Mouse (Mus musculus) myocyte (in vitro differentiated cells): ENCODE data around the gene Bmpr1a. TPM values are rescaled to one million over a fixed set of nuclear protein-coding genes. Genes with fewer than 3 reads are reported as not detected.

Experiments
- H3K27me3 ChIP-seq: one replicate; pipeline ENCODE4 v1.6.1; 2011; ENCODE audit not compliant: control insufficient read depth, insufficient read depth, insufficient read length
- H3K36me3 ChIP-seq: one replicate; pipeline ENCODE4 v1.6.1; 2011; ENCODE audit not compliant: control insufficient read depth, insufficient read depth
- H3K4me2 ChIP-seq: one replicate; pipeline ENCODE4 v1.6.1; 2011; ENCODE audit warnings: low read depth, control low read depth
- H3K4me3 ChIP-seq: one replicate; pipeline ENCODE4 v1.5.1; 2011; ENCODE audit warnings: mild to moderate bottlenecking, control low read depth, moderate library complexity
- H3K79me2 ChIP-seq: one replicate; pipeline ENCODE4 v1.6.1; 2011; ENCODE audit not compliant: control insufficient read depth, insufficient read depth
- H3ac ChIP-seq: one replicate; pipeline ENCODE4 v1.6.1; 2011; ENCODE audit not compliant: control insufficient read depth, insufficient read length
- CEBPB ChIP-seq: IDR thresholded peaks from 2 replicates; pipeline ENCODE4 v1.6.1; 2011; ENCODE audit warnings: mild to moderate bottlenecking, moderate library complexity; ENCODE audit not compliant: poor library complexity, insufficient read depth, severe bottlenecking
- E2F4 ChIP-seq: IDR thresholded peaks from one replicate; pipeline ENCODE4 v1.6.1; 2011; ENCODE audit warnings: mild to moderate bottlenecking, control low read depth, moderate library complexity; ENCODE audit not compliant: insufficient read depth
- MAX ChIP-seq: IDR thresholded peaks from one replicate; pipeline ENCODE4 v1.6.1; 2011; ENCODE audit warnings: low read depth, mild to moderate bottlenecking, control low read depth
- MYOD1 ChIP-seq, 3 experiments: IDR thresholded peaks; one replicate each; pipeline ENCODE4 v1.6.1; 2011; ENCODE audit warnings: control low read depth in 2 of 3, low read depth in 2 of 3, mild to moderate bottlenecking in 2 of 3, moderate library complexity in 1 of 3; ENCODE audit not compliant: insufficient read length in 2 of 3, control insufficient read depth in 1 of 3
- MYOG ChIP-seq, 3 experiments: IDR thresholded peaks; one replicate each; pipeline ENCODE4 v1.6.1; 2011; ENCODE audit warnings: control low read depth in 2 of 3, low read depth in 2 of 3, mild to moderate bottlenecking in 2 of 3; ENCODE audit not compliant: insufficient read length in 2 of 3, control insufficient read depth in 1 of 3, insufficient read depth in 1 of 3
- POLR2A ChIP-seq: IDR thresholded peaks from one replicate; pipeline ENCODE4 v1.6.1; 2011; ENCODE audit warnings: low read depth, mild to moderate bottlenecking, control low read depth, moderate library complexity; ENCODE audit not compliant: insufficient read length
- POLR2AphosphoS2 ChIP-seq: IDR thresholded peaks from one replicate; pipeline ENCODE4 v1.6.1; 2011; ENCODE audit warnings: low read depth, control low read depth; ENCODE audit not compliant: insufficient read length
- REST ChIP-seq: IDR thresholded peaks from one replicate; pipeline ENCODE4 v1.6.1; 2011; ENCODE audit warnings: mild to moderate bottlenecking, control low read depth, moderate library complexity; ENCODE audit not compliant: insufficient read depth, insufficient read length
- SRF ChIP-seq: IDR thresholded peaks from one replicate; pipeline ENCODE4 v1.6.1; 2011; ENCODE audit warnings: low read depth; ENCODE audit not compliant: control insufficient read depth, insufficient read length
- TCF12 ChIP-seq: IDR thresholded peaks from one replicate; pipeline ENCODE4 v1.6.1; 2011; ENCODE audit warnings: mild to moderate bottlenecking, control low read depth; ENCODE audit not compliant: poor library complexity, insufficient read depth, severe bottlenecking
- TCF3 ChIP-seq: IDR thresholded peaks from one replicate; pipeline ENCODE4 v1.6.1; 2011; ENCODE audit warnings: low read depth, control low read depth; ENCODE audit not compliant: insufficient read length
- USF1 ChIP-seq: IDR thresholded peaks from one replicate; pipeline ENCODE4 v1.6.1; 2011; ENCODE audit warnings: low read depth, mild to moderate bottlenecking, control low read depth, moderate library complexity
- polyA plus RNA-seq: library from polyadenylated mRNA; unstranded; fragments of >200 nt; fragmentation: generic; extraction: Trizol; gene quantifications from one replicate; pipeline ENCODE4 v1.2.1, GENCODE M21; 2012; ENCODE audit warnings: missing spikeins

Bmpr1a gene
- polyA plus RNA-seq, 1 experiment: 10.5 TPM

- Histone ChIP-seq H3K27me3 (no peaks in the 10 kb centered on the region), H3ac (no peak overlapping the region), H3K4me2 (peak overlapping the region; percentile 60), H3K4me3 (no peak overlapping the region), H3K36me3 (peaks cover 17% of the 10 kb centered on the region), H3K79me2 (peaks cover 11% of the 10 kb centered on the region)
- peak; percentile 39 to 73 (median 59) for TF ChIP-seq MYOD1 (IDR thresholded peaks at IDR 0.05; ENCODE audit: control insufficient read depth in 1 of 3, insufficient read length in 2 of 3, low read depth in 2 of 3)
- peak; percentile 74; the same call in 1 of the 2 replicates for TF ChIP-seq CEBPB
- no peak for TF ChIP-seq SRF
- TF ChIP-seq MYOG (IDR thresholded peaks at IDR 0.05; ENCODE audit: control insufficient read depth in 1 of 3, insufficient read depth in 1 of 3, insufficient read length in 2 of 3, low read depth in 2 of 3): peak; percentile 24 to 85 (median 33)
These were observed 58.8 kb downstream of the Bmpr1a start for GRCm38 (mm10) chr14:34444368-34444767.

DNA sequence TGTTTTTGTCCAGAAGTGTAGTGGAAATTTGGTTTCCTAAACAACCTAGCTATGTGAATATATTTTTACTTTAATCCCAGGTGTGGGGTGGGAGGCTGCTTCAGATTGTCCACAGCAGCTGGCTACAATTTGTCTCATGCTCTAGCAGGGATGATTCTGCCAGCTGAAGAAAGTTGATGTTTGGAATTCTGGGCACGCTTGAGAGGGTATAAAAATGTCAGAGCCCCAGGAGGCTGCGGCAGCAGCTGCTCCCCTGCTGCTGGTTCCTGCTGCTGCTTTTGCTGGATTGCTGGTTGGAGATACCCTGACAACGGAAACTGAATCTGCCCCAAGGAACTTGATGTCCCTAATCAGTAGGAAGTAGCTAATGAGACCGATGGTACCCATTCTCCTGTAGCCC lies 60.6 kb downstream of the Bmpr1a start:
- no peaks in the 10 kb centered on the region for H3K27me3 ChIP-seq
- TF ChIP-seq MYOG (IDR thresholded peaks at IDR 0.05; ENCODE audit: control insufficient read depth in 1 of 3, insufficient read depth in 1 of 3, insufficient read length in 2 of 3, low read depth in 2 of 3) (peak; percentile 40 to 89 (median 88)), MYOD1 (IDR thresholded peaks at IDR 0.05; ENCODE audit: control insufficient read depth in 1 of 3, insufficient read length in 2 of 3, low read depth in 2 of 3) (peak; percentile 59 to 88 (median 79)), POLR2A (no peak), CEBPB (no peak), TCF12 (peak; percentile 82)
- H3K36me3 ChIP-seq: peaks cover 17% of the 10 kb centered on the region
- H3K4me2 ChIP-seq: no peak overlapping the region
- H3K4me3 ChIP-seq: no peak overlapping the region
- H3K79me2 ChIP-seq: peaks cover 3% of the 10 kb centered on the region
- H3ac ChIP-seq: no peak overlapping the region

DNA sequence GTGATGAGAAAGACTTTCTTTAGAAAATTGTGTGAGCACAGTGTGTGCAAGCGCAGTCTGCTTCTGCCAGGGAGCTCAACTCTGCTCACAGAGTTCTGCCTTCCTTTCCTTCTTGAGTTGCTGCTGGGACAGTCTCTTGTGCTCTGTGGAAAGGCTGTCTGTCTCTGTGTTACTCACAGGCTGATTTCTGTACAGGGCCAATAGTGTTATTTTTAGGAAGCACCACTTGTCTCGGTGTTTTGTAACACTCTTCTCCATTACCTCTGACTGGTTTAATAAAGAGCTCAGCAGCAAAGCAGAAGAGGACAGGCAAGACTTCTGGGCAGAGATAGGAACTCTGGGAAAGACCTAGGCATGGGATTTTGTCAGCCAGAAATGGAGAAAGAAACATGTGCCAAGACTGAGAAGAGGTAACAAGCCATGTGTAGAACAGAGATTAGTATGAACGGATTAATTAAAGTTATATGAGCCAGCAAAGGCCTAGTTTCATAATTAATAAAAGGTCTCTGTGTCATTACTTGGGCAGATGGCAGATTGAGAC lies 62.5 kb downstream of the Bmpr1a start:
- no peak overlapping the region for H3K4me2 ChIP-seq
- TF ChIP-seq MAX (no peak), REST (no peak), POLR2AphosphoS2 (no peak), MYOD1 (IDR thresholded peaks at IDR 0.05; ENCODE audit: control insufficient read depth in 1 of 3, insufficient read length in 2 of 3, low read depth in 2 of 3) (no peak), TCF3 (no peak), POLR2A (no peak), CEBPB (no peak)
- H3K36me3 ChIP-seq: peaks cover 18% of the 10 kb centered on the region
- no peak overlapping the region for H3ac ChIP-seq
- H3K4me3 ChIP-seq: no peak overlapping the region
- H3K27me3 ChIP-seq: no peaks in the 10 kb centered on the region
- no peaks in the 10 kb centered on the region for H3K79me2 ChIP-seq

DNA sequence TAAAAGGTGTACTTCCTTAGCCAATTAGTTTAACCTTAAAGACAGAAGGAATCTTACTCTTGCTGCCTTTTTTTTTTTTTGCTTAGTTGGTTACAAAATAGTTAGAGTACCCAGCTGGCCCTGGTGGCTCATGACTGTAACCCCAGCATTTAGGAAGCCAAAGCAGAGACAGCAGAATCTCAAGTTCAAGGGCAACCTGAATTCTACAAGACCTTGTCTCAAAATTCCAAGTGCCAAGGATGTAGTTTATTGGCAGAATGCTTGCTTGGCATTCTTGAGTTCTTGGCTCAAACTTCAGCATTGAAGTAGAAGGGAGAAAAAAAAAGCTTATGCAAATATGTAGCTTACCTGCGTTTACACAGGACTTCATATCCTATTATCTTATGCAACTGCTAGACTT lies 74.1 kb downstream of the Bmpr1a start:
- Histone ChIP-seq H3K36me3 (peaks cover 51% of the 10 kb centered on the region), H3K79me2 (no peaks in the 10 kb centered on the region), H3ac (no peak overlapping the region), H3K4me2 (no peak overlapping the region), H3K27me3 (no peaks in the 10 kb centered on the region), H3K4me3 (no peak overlapping the region)
- TF ChIP-seq SRF: no peak
- TF ChIP-seq E2F4: no peak
- no peak for TF ChIP-seq TCF12
- TF ChIP-seq MYOG (IDR thresholded peaks at IDR 0.05; ENCODE audit: control insufficient read depth in 1 of 3, insufficient read depth in 1 of 3, insufficient read length in 2 of 3, low read depth in 2 of 3): no peak
- TF ChIP-seq REST: no peak
- TF ChIP-seq MAX: no peak
- TF ChIP-seq TCF3: no peak
- no peak for TF ChIP-seq MYOD1 (IDR thresholded peaks at IDR 0.05; ENCODE audit: control insufficient read depth in 1 of 3, insufficient read length in 2 of 3, low read depth in 2 of 3)
- TF ChIP-seq POLR2AphosphoS2: no peak
- no peak for TF ChIP-seq USF1

DNA sequence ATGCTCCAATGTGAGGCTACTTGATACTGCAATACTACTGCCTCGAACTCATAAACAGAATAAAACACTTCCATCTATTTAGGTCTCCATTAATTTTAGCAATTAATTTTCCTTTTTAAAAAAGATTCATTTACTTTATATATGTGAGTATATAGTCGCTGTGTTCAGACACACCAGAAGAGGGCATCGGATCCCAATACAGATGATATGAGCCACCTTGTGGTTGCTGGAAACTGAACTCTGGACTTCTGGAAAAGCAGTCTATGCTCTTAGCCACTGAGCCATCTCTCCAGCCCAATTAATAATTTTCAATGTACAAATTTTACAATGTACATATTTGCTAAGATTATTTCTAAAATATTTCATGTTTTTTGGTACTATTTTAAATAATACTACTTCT lies 74.9 kb downstream of the Bmpr1a start:
- peaks cover 49% of the 10 kb centered on the region for H3K36me3 ChIP-seq
- H3K4me2 ChIP-seq: no peak overlapping the region
- no peaks in the 10 kb centered on the region for H3K79me2 ChIP-seq
- no peak overlapping the region for H3ac ChIP-seq
- no peak for TF ChIP-seq TCF12
- H3K4me3 ChIP-seq: no peak overlapping the region
- no peaks in the 10 kb centered on the region for H3K27me3 ChIP-seq

GRCm38 (mm10) chr14:34421078-34421477 lies 82.1 kb downstream of the Bmpr1a start:
- no peaks in the 10 kb centered on the region for H3K79me2 ChIP-seq
- H3K36me3 ChIP-seq: peaks cover 52% of the 10 kb centered on the region
- no peak for TF ChIP-seq MAX
- TF ChIP-seq POLR2AphosphoS2: no peak
- TF ChIP-seq POLR2A: no peak
- no peak for TF ChIP-seq REST
- TF ChIP-seq CEBPB: no peak
- no peak for TF ChIP-seq SRF
- no peak for TF ChIP-seq E2F4
- TF ChIP-seq USF1: no peak
- no peak overlapping the region for H3K4me3 ChIP-seq
- H3ac ChIP-seq: no peak overlapping the region
- H3K27me3 ChIP-seq: no peaks in the 10 kb centered on the region
- no peak overlapping the region for H3K4me2 ChIP-seq
